In the genomic region with DNA sequence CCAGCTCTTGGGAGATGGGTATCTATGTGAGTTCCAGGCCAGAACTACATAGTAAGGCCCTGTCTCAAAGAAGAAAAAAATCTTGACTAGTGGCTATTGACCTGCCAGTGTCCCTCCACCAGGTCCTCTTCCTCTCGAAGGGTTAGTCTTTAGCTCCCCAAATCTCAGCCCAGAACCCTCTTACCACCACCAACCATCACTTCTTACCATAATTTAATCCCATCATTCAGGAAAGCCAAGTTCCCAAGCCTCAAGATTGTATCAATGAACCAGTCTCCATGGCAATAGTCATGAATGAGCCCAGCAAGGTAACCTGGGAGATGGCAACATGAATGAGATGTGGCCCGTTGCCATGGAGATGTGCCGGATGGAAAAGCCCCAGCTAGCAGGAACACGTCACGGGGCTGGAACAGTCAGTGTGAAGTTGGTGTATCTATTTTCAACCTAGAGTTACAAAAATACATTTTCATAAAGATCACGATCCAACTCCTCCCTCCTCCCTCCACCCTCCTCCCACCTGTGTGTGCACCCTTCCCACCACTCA, we compare ENCODE assay signal across 10 mouse cellular contexts.
A peak's percentile ranks its signal among the peaks of the same experiment; 100 is the strongest.
DNase-seq lines count a peak whose midpoint lies in the region; ATAC-seq and TF ChIP-seq lines count a peak whose summit lies in the region.
"Had no signal": no experiment of that assay in that cellular context is flagged by ENCODE, and none has a peak within 500 bp of the region (broad histone marks: within the 10 kb centered on the region; RNA-seq: fewer than 3 reads in every experiment).

No protein-coding gene starts in this region.

- H3K9me3 ChIP-seq in midbrain, postnatal 0 days (ENCODE audit: low read length): no peaks in the 10 kb centered on the region
- H3K9me3 ChIP-seq in liver, embryonic 12.5 days (replicated peaks): no peaks in the 10 kb centered on the region

- peak; percentile 75 to 79 for DNase-seq in cerebellum, adult 18-20 months
- peak; percentile 79 to 91 for DNase-seq in layer of hippocampus, postnatal 14 days (ENCODE audit: low spot score in 2 of 2)
- DNase-seq in midbrain, postnatal 0 days (ENCODE audit: low spot score): peak; percentile 85
- DNase-seq in testis, postnatal 14 days (ENCODE audit: low spot score): no peak
- no peak for DNase-seq in heart, postnatal 14 days
- no peak for DNase-seq in liver
- DNase-seq: kidney, adult 2 months had no signal

- H3K27me3 ChIP-seq in midbrain, postnatal 0 days (ENCODE audit: insufficient read depth, low read length): no peaks in the 10 kb centered on the region
- no peaks in the 10 kb centered on the region for H3K27me3 ChIP-seq in liver, embryonic 12.5 days (replicated peaks)

- no peaks in the 10 kb centered on the region for H3K36me3 ChIP-seq in midbrain, postnatal 0 days (ENCODE audit: insufficient read depth, low read length)
- H3K36me3 ChIP-seq in liver, embryonic 12.5 days: no peaks in the 10 kb centered on the region

- TF ChIP-seq CTCF in midbrain, postnatal 0 days (IDR thresholded peaks at IDR 0.05): no peak

- WGBS in midbrain, postnatal 0 days: 29% methylated on average over 6 of the region's 6 CpGs
- 79% methylated on average over 6 of the region's 6 CpGs for WGBS in liver, embryonic 12.5 days (ENCODE audit: insufficient replicate concordance)

- 0 out of 2 replicates have a peak overlapping the region, but pooled peaks have one; percentile 26 for H3K27ac ChIP-seq in midbrain, postnatal 0 days (ENCODE audit: low read depth, low read length)
- no peak overlapping the region for H3K27ac ChIP-seq in liver, embryonic 12.5 days
- H3K27ac ChIP-seq: macrophage had no signal

- peak; percentile 83 for ATAC-seq in frontal cortex, adult (ENCODE audit: low TSS enrichment)
- ATAC-seq in midbrain, postnatal 0 days (ENCODE audit: low FRiP score): peak; percentile 83
- no peak for ATAC-seq in liver, embryonic 12.5 days

- intact Hi-C loops in heart, postnatal 14 days (cut with DNase I): no loop called here

- H3K4me3 ChIP-seq in midbrain, postnatal 0 days (ENCODE audit: low read depth, low read length): no peak overlapping the region
- no peak overlapping the region for H3K4me3 ChIP-seq in liver, embryonic 12.5 days

- peaks cover 5% of the 10 kb centered on the region; the same call in 1 of the 2 replicates for H3K4me1 ChIP-seq in midbrain, postnatal 0 days (ENCODE audit: insufficient read depth, low read length)
- no peaks in the 10 kb centered on the region for H3K4me1 ChIP-seq in liver, embryonic 12.5 days

- H3K9ac ChIP-seq in midbrain, postnatal 0 days (replicated peaks; ENCODE audit: low read length, poor library complexity, severe bottlenecking): no peak overlapping the region
- no peak overlapping the region for H3K9ac ChIP-seq in liver, embryonic 12.5 days

- 0 out of 2 replicates have a peak overlapping the region, but pooled peaks have one; percentile 12 for H3K4me2 ChIP-seq in midbrain, postnatal 0 days (ENCODE audit: low read depth, low read length, poor library complexity, severe bottlenecking)
- no peak overlapping the region for H3K4me2 ChIP-seq in liver, embryonic 12.5 days

Comparison
In these comparisons a context has a peak if more than half of its experiments do, and no peak if none do; other contexts are left out.
1. DNase-seq: peak in cerebellum, adult 18-20 months (2 of 2), layer of hippocampus, postnatal 14 days (2 of 2) and midbrain, postnatal 0 days (single experiment); none in testis, postnatal 14 days (single experiment), heart, postnatal 14 days (0 of 2) and liver (single experiment).